Comparison of ENCODE assay signal across 11 mouse cellular contexts in genomic region chr13:8888603-8889002, GRCm38 (mm10). TPM values are rescaled to one million over a fixed set of nuclear protein-coding genes. Genes with fewer than 3 reads are reported as not detected.
DNase-seq lines count a peak whose midpoint lies in the region; ATAC-seq and TF ChIP-seq lines count a peak whose summit lies in the region.
"Had no signal": no experiment of that assay in that cellular context is flagged by ENCODE, and none has a peak within 500 bp of the region (broad histone marks: within the 10 kb centered on the region; RNA-seq: fewer than 3 reads in every experiment).

No protein-coding gene starts in this region.

- ATAC-seq in intestine, postnatal 0 days = no peak
- no peak for ATAC-seq in intestine, embryonic 16.5 days

- no peaks in the 10 kb centered on the region for H3K27me3 ChIP-seq in intestine, postnatal 0 days (replicated peaks; ENCODE audit: control insufficient read depth, insufficient read depth, low read length)
- no peaks in the 10 kb centered on the region for H3K27me3 ChIP-seq in intestine, embryonic 16.5 days (replicated peaks; ENCODE audit: control insufficient read depth, insufficient read depth, low read length)
- H3K27me3 ChIP-seq: limb, embryonic 12.5 days had no signal

- TF ChIP-seq CTCF in intestine, postnatal 0 days (IDR thresholded peaks at IDR 0.05; ENCODE audit: low read depth) = peak; percentile 61

- H3K9ac ChIP-seq in intestine, postnatal 0 days (ENCODE audit: low read depth, low read length) = no peak overlapping the region
- H3K9ac ChIP-seq in intestine, embryonic 16.5 days (ENCODE audit: low read depth, low read length) = no peak overlapping the region
- no peak overlapping the region for H3K9ac ChIP-seq in ES-E14 (ENCODE audit: insufficient read depth, low read depth, low read length, poor library complexity, severe bottlenecking)
- H3K9ac ChIP-seq: limb, embryonic 12.5 days had no signal

- H3K36me3 ChIP-seq in intestine, postnatal 0 days (ENCODE audit: control insufficient read depth, insufficient read depth) = peaks cover 8% of the 10 kb centered on the region; the same call in 1 of the 2 replicates
- peaks cover 7% of the 10 kb centered on the region; the same call in 1 of the 2 replicates for H3K36me3 ChIP-seq in intestine, embryonic 16.5 days (ENCODE audit: control insufficient read depth, insufficient read depth, low read length)
- peaks cover 15% of the 10 kb centered on the region for H3K36me3 ChIP-seq in ES-E14 (ENCODE audit: control insufficient read depth, insufficient read depth, low read length, poor library complexity, severe bottlenecking)

- no peak overlapping the region for H3K4me3 ChIP-seq in intestine, postnatal 0 days (ENCODE audit: low read depth, low read length)
- no peak overlapping the region for H3K4me3 ChIP-seq in intestine, embryonic 16.5 days (ENCODE audit: low read length)
- H3K4me3 ChIP-seq in ES-E14 (ENCODE audit: insufficient read depth in 1 of 2, low read depth in 1 of 2, low read length in 2 of 2, poor library complexity in 1 of 2, severe bottlenecking in 1 of 2) = no peak overlapping the region
- H3K4me3 ChIP-seq: limb, embryonic 12.5 days had no signal

- intact Hi-C loops in left cerebral cortex, postnatal 36 days (cut with DNase I) = loop anchor here (10.0 kb wide), 2 partner anchors 106 to 206 kb away; partner anchors contain the start of genes Gtpbp4 and Larp4b

- 97% methylated on average over 1 of the region's 1 CpGs for WGBS in intestine, postnatal 0 days
- WGBS in intestine, embryonic 16.5 days = 95% methylated on average over 1 of the region's 1 CpGs

- no peak overlapping the region for H3K4me2 ChIP-seq in intestine, postnatal 0 days (replicated peaks; ENCODE audit: low read depth)
- no peak overlapping the region for H3K4me2 ChIP-seq in intestine, embryonic 16.5 days (ENCODE audit: low read depth, low read length)
- H3K4me2 ChIP-seq: limb, embryonic 12.5 days had no signal

- no peaks in the 10 kb centered on the region for H3K4me1 ChIP-seq in intestine, postnatal 0 days (replicated peaks; ENCODE audit: control insufficient read depth, insufficient read depth, low read length)
- H3K4me1 ChIP-seq in intestine, embryonic 16.5 days (ENCODE audit: control insufficient read depth, insufficient read depth, low read length) = peaks cover 3% of the 10 kb centered on the region; the same call in 1 of the 2 replicates
- peaks cover 0 to 2% of the 10 kb centered on the region in 2 experiments; a peak in 1 of 4 replicates for H3K4me1 ChIP-seq in ES-E14 (ENCODE audit: control insufficient read depth in 2 of 2, insufficient read depth in 2 of 2, low read length in 2 of 2, poor library complexity in 1 of 2)

- DNase-seq in 416B (ENCODE audit: low read depth) = peak; percentile 78
- peak; percentile 62 for DNase-seq in ES-E14 (ENCODE audit: low read depth, low spot score)
- peak; percentile 13 for DNase-seq in forelimb bud, embryonic 11.5 days (ENCODE audit: low read depth, low spot score)
- no peak for DNase-seq in right cerebral cortex, postnatal 14 days
- no peak for DNase-seq in left cerebral cortex, postnatal 36 days (ENCODE audit: low spot score in 2 of 2)
- no peak for DNase-seq in ovary, postnatal 14 days (ENCODE audit: low spot score)
- DNase-seq: cerebellum, adult 11 months had no signal

- H3K9me3 ChIP-seq in intestine, postnatal 0 days (ENCODE audit: control insufficient read depth) = no peaks in the 10 kb centered on the region
- no peaks in the 10 kb centered on the region for H3K9me3 ChIP-seq in intestine, embryonic 16.5 days (ENCODE audit: control insufficient read depth, low read length)
- no peaks in the 10 kb centered on the region; the same call in 1 of the 2 replicates for H3K9me3 ChIP-seq in ES-E14 (ENCODE audit: control insufficient read depth, insufficient read depth, low read depth, low read length)
- H3K9me3 ChIP-seq: limb, embryonic 12.5 days had no signal

- H3K27ac ChIP-seq in intestine, postnatal 0 days (ENCODE audit: low read depth, low read length) = no peak overlapping the region
- no peak overlapping the region for H3K27ac ChIP-seq in intestine, embryonic 16.5 days (ENCODE audit: low read length)
- H3K27ac ChIP-seq in ES-E14 (ENCODE audit: insufficient read depth, low read depth, low read length, poor library complexity, severe bottlenecking) = no peak overlapping the region
- H3K27ac ChIP-seq: limb, embryonic 12.5 days had no signal

- in situ Hi-C loops in ES-E14 (cut with MboI; ENCODE audit: low sequenced_read_pairs in 2 of 2, unreplicated experiment in 2 of 2) = no loop called here

TF ChIP-seq in ES-E14, 5 proteins besides CTCF, POLR2A, EP300 and RAD21:
- TF ChIP-seq HCFC1 (IDR thresholded peaks at IDR 0.05; ENCODE audit: borderline replicate concordance, insufficient read depth, low read length) (no peak), CHD2 (IDR thresholded peaks at IDR 0.05; ENCODE audit: low read depth, low read length) (no peak), MAFK (IDR thresholded peaks at IDR 0.05; ENCODE audit: insufficient read depth, low read depth, low read length) (no peak)

RNA-seq across cellular contexts. Expression of gene Idi1, which starts 3.3 kb away (rescaled TPM):
- polyA plus RNA-seq in intestine, postnatal 0 days (2015; fragmentation: Nextera tagmentation; extraction: Ambion mirVana) = 27.6 and 30.9 TPM in 2 replicates
- polyA plus RNA-seq in intestine, embryonic 16.5 days (2015; fragmentation: Nextera tagmentation; extraction: Ambion mirVana) = 128 and 130 TPM in 2 replicates
- 23.8 and 31.5 TPM in 2 replicates for total RNA-seq in ES-E14 (2012; rRNA removed)
- total RNA-seq in left cerebral cortex, postnatal 36 days (2021) = 10 to 100 TPM; 37.6 to 42.2 TPM

RNA-seq across cellular contexts. Expression of gene Wdr37, which starts 16.9 kb away (rescaled TPM):
- polyA plus RNA-seq in intestine, postnatal 0 days (2015; fragmentation: Nextera tagmentation; extraction: Ambion mirVana) = 7.7 and 8.0 TPM in 2 replicates
- 13.3 and 13.6 TPM in 2 replicates for polyA plus RNA-seq in intestine, embryonic 16.5 days (2015; fragmentation: Nextera tagmentation; extraction: Ambion mirVana)
- 15.4 and 16.8 TPM in 2 replicates for total RNA-seq in ES-E14 (2012; rRNA removed)
- 100 to 1,000 TPM; 104 TPM for total RNA-seq in left cerebral cortex, postnatal 36 days (2021)

RNA-seq across cellular contexts. Expression of gene Gm9745, which starts 59.4 kb away (rescaled TPM):
- not detected in 2 replicates for polyA plus RNA-seq in intestine, postnatal 0 days (2015; fragmentation: Nextera tagmentation; extraction: Ambion mirVana)
- polyA plus RNA-seq in intestine, embryonic 16.5 days (2015; fragmentation: Nextera tagmentation; extraction: Ambion mirVana) = not detected in 2 replicates
- not detected in 2 replicates for total RNA-seq in ES-E14 (2012; rRNA removed)
- under 1 TPM in 1 of 2 experiments, not detected in 1; 0.59 TPM for total RNA-seq in left cerebral cortex, postnatal 36 days (2021)
- polyA plus RNA-seq: gonadal fat pad, adult 2 months; limb, embryonic 12.5 days had no signal

Comparison
In these comparisons a context has a peak if more than half of its experiments do, and no peak if none do; other contexts are left out.
1. DNase-seq: peak in 416B (single experiment), ES-E14 (single experiment) and forelimb bud, embryonic 11.5 days (single experiment); none in right cerebral cortex, postnatal 14 days (single experiment), left cerebral cortex, postnatal 36 days (0 of 2) and ovary, postnatal 14 days (single experiment).